Comparison of ENCODE assay signal across 23 mouse cellular contexts in genomic region chr5:113924608-113925007, GRCm38 (mm10). TPM values are rescaled to one million over a fixed set of nuclear protein-coding genes. Genes with fewer than 3 reads are reported as not detected.
DNase-seq lines count a peak whose midpoint lies in the region; ATAC-seq and TF ChIP-seq lines count a peak whose summit lies in the region.
"Had no signal": no experiment of that assay in that cellular context is flagged by ENCODE, and none has a peak within 500 bp of the region (broad histone marks: within the 10 kb centered on the region; RNA-seq: fewer than 3 reads in every experiment).

No protein-coding gene starts in this region.

- DNase-seq in liver, embryonic 11.5 days (ENCODE audit: low spot score) = no peak
- DNase-seq in liver (no peak), MEL (ENCODE audit: low read depth, low spot score) (peak; percentile 50)
- DNase-seq in thymus, postnatal 10 days (ENCODE audit: low spot score in 2 of 2) = no peak
- DNase-seq: adrenal gland, adult 8-10 months; adrenal gland, postnatal 36 days; cerebellum, adult 2 months; cerebellum, postnatal 10 days; embryo, embryonic 11 days; gastrocnemius, postnatal 36 days; heart, adult 18-20 months; heart, postnatal 14 days had no signal

- no peaks in the 10 kb centered on the region for H3K79me2 ChIP-seq in MEL (ENCODE audit: control insufficient read depth, insufficient read depth, low read length, poor library complexity)

- H3K27me3 ChIP-seq in liver, embryonic 11.5 days (replicated peaks; ENCODE audit: control insufficient read depth, insufficient read depth, low read length) = no peaks in the 10 kb centered on the region
- H3K27me3 ChIP-seq in MEL (ENCODE audit: control insufficient read depth in 1 of 2, insufficient read depth in 2 of 2, low read length in 2 of 2) = no peaks in the 10 kb centered on the region
- H3K27me3 ChIP-seq in liver, embryonic 15.5 days = no peaks in the 10 kb centered on the region
- no peaks in the 10 kb centered on the region for H3K27me3 ChIP-seq in forebrain, embryonic 15.5 days
- H3K27me3 ChIP-seq: CH12.LX; embryonic facial prominence, embryonic 15.5 days; heart, embryonic 15.5 days; hindbrain, embryonic 13.5 days had no signal

- H3K9me3 ChIP-seq in liver, embryonic 11.5 days (ENCODE audit: control insufficient read depth, low read length) = peaks cover 4% of the 10 kb centered on the region; the same call in 1 of the 2 replicates
- no peaks in the 10 kb centered on the region for H3K9me3 ChIP-seq in MEL (replicated peaks; ENCODE audit: insufficient read depth, low read length)
- H3K9me3 ChIP-seq in liver, embryonic 15.5 days (replicated peaks) = no peaks in the 10 kb centered on the region
- no peaks in the 10 kb centered on the region for H3K9me3 ChIP-seq in forebrain, embryonic 15.5 days
- H3K9me3 ChIP-seq: embryonic facial prominence, embryonic 15.5 days; hindbrain, embryonic 13.5 days had no signal

- peak; percentile 65 for ATAC-seq in liver, embryonic 11.5 days (replicated peaks; ENCODE audit: low FRiP score)
- peak; percentile 28; the same call in 1 of the 2 replicates for ATAC-seq in liver, embryonic 15.5 days (ENCODE audit: insufficient read depth)
- ATAC-seq in megakaryocyte-erythroid progenitor cell, adult 5-6 weeks (replicated peaks; ENCODE audit: low FRiP score, low TSS enrichment, poor library complexity, severe bottlenecking) = peak; percentile 85
- no peak for ATAC-seq in forebrain, embryonic 15.5 days (replicated peaks)
- ATAC-seq: forebrain, embryonic 14.5 days had no signal

- no peak for TF ChIP-seq POLR2A in MEL (IDR thresholded peaks at IDR 0.05; ENCODE audit: control insufficient read depth in 1 of 2, insufficient read depth in 1 of 2, low read depth in 1 of 2, low read length in 2 of 2, poor library complexity in 1 of 2)

- H3K36me3 ChIP-seq in liver, embryonic 11.5 days (ENCODE audit: control insufficient read depth, insufficient read depth, low read length) = no peaks in the 10 kb centered on the region
- H3K36me3 ChIP-seq in MEL (ENCODE audit: control insufficient read depth in 1 of 2, insufficient read depth in 2 of 2, low read length in 2 of 2) = no peaks in the 10 kb centered on the region
- H3K36me3 ChIP-seq in liver, embryonic 15.5 days (replicated peaks) = no peaks in the 10 kb centered on the region
- H3K36me3 ChIP-seq in forebrain, embryonic 15.5 days = no peaks in the 10 kb centered on the region
- H3K36me3 ChIP-seq: embryonic facial prominence, embryonic 15.5 days; forebrain, embryonic 10.5 days; heart, embryonic 15.5 days; hindbrain, embryonic 13.5 days had no signal

- 46% methylated on average over 4 of the region's 4 CpGs for WGBS in liver, embryonic 11.5 days
- WGBS in liver, embryonic 15.5 days (ENCODE audit: insufficient replicate concordance) = 26% methylated on average over 4 of the region's 4 CpGs
- WGBS in forebrain, embryonic 15.5 days = 88% methylated on average over 4 of the region's 4 CpGs

- no peak for TF ChIP-seq CTCF in MEL (IDR thresholded peaks at IDR 0.05 in 2 of 3, conservative IDR thresholded peaks at IDR 0.05 in 1 of 3; ENCODE audit: control insufficient read depth in 1 of 3, insufficient read depth in 1 of 3, low read depth in 2 of 3, low read length in 3 of 3, poor library complexity in 1 of 3, severe bottlenecking in 1 of 3)

- H3K27ac ChIP-seq in liver, embryonic 11.5 days (ENCODE audit: low read depth, low read length) = no peak overlapping the region
- no peak overlapping the region for H3K27ac ChIP-seq in MEL (ENCODE audit: control insufficient read depth, low read depth, low read length)
- no peak overlapping the region for H3K27ac ChIP-seq in liver, embryonic 15.5 days (replicated peaks)
- H3K27ac ChIP-seq in forebrain, embryonic 15.5 days (replicated peaks) = no peak overlapping the region
- H3K27ac ChIP-seq: embryonic facial prominence, embryonic 15.5 days; forebrain, embryonic 10.5 days; heart, embryonic 15.5 days; hindbrain, embryonic 13.5 days had no signal

- H3K4me3 ChIP-seq in liver, embryonic 11.5 days (ENCODE audit: low read depth, low read length) = no peak overlapping the region
- no peak overlapping the region for H3K4me3 ChIP-seq in MEL (ENCODE audit: control insufficient read depth in 1 of 2, insufficient read depth in 1 of 2, low read depth in 2 of 2, low read length in 2 of 2)
- no peak overlapping the region for H3K4me3 ChIP-seq in liver, embryonic 15.5 days (replicated peaks)
- no peak overlapping the region for H3K4me3 ChIP-seq in forebrain, embryonic 15.5 days
- H3K4me3 ChIP-seq: embryonic facial prominence, embryonic 15.5 days; erythroblast, embryonic 14.5 days; forebrain, embryonic 10.5 days; heart, embryonic 15.5 days; hindbrain, embryonic 13.5 days had no signal

- TF ChIP-seq RAD21 in MEL (IDR thresholded peaks at IDR 0.05; ENCODE audit: low read depth, low read length) = no peak

- peaks cover 13% of the 10 kb centered on the region for H3K4me1 ChIP-seq in liver, embryonic 11.5 days (replicated peaks; ENCODE audit: control insufficient read depth, insufficient read depth, low read length)
- peaks cover 0 to 3% of the 10 kb centered on the region in 2 experiments; a peak in 1 of 4 replicates for H3K4me1 ChIP-seq in MEL (ENCODE audit: control insufficient read depth in 1 of 2, insufficient read depth in 2 of 2, low read length in 2 of 2)
- H3K4me1 ChIP-seq in liver, embryonic 15.5 days (replicated peaks) = no peaks in the 10 kb centered on the region
- H3K4me1 ChIP-seq in forebrain, embryonic 15.5 days = peaks cover 14% of the 10 kb centered on the region
- H3K4me1 ChIP-seq: embryonic facial prominence, embryonic 15.5 days had no signal

- peak in 1 of 2 experiments; percentile 34; a peak in 1 of 4 replicates for TF ChIP-seq EP300 in MEL (IDR thresholded peaks at IDR 0.05; ENCODE audit: low read depth in 1 of 2, low read length in 2 of 2)

- H3K4me2 ChIP-seq in liver, embryonic 11.5 days = no peak overlapping the region
- no peak overlapping the region for H3K4me2 ChIP-seq in liver, embryonic 15.5 days
- H3K4me2 ChIP-seq in forebrain, embryonic 15.5 days (replicated peaks) = no peak overlapping the region
- H3K4me2 ChIP-seq: embryonic facial prominence, embryonic 15.5 days; heart, embryonic 11.5 days; heart, embryonic 15.5 days; hindbrain, embryonic 13.5 days had no signal

- no peak overlapping the region for H3K9ac ChIP-seq in liver, embryonic 11.5 days (ENCODE audit: low read depth, low read length)
- no peak overlapping the region for H3K9ac ChIP-seq in MEL (ENCODE audit: control insufficient read depth, low read depth, low read length, poor library complexity, severe bottlenecking)
- H3K9ac ChIP-seq in liver, embryonic 15.5 days = no peak overlapping the region
- H3K9ac ChIP-seq in forebrain, embryonic 15.5 days (replicated peaks) = no peak overlapping the region
- H3K9ac ChIP-seq: embryonic facial prominence, embryonic 15.5 days; heart, embryonic 15.5 days; hindbrain, embryonic 13.5 days had no signal

TF ChIP-seq in MEL, 35 proteins besides CTCF, POLR2A, EP300 and RAD21:
- TF ChIP-seq E2F4 (IDR thresholded peaks at IDR 0.05; ENCODE audit: borderline replicate concordance, low read depth, low read length) (no peak), TAL1 (IDR thresholded peaks at IDR 0.05; ENCODE audit: low read length) (peak; percentile 36; the same call in 1 of the 2 replicates)
TF ChIP-seq in MEL: peak in this region for 1.

RNA-seq across cellular contexts. Expression of gene Coro1c, which starts 16.1 kb away (rescaled TPM):
- polyA plus RNA-seq in liver, embryonic 11.5 days (2014; fragmentation: Nextera tagmentation; extraction: Ambion mirVana) = 122 and 137 TPM in 2 replicates
- total RNA-seq in MEL (2012; rRNA removed) = 103 TPM in 2 replicates
- 100 to 1,000 TPM in 1 of 2 experiments, 10 to 100 TPM in 1; 77.3 to 158 TPM for polyA plus RNA-seq in MEL (2012; ENCODE audit: insufficient read depth in 1 of 2, insufficient read length in 2 of 2, low read depth in 1 of 2, low replicate concordance in 2 of 2, missing spikeins in 1 of 2)
- 38.6 and 43.4 TPM in 2 replicates for polyA plus RNA-seq in liver, embryonic 15.5 days (2015; fragmentation: Nextera tagmentation; extraction: Ambion mirVana)
- 56.5 and 80.4 TPM in 2 replicates for total RNA-seq in megakaryocyte-erythroid progenitor cell, adult 5-6 weeks (2014; fragmentation: Nextera tagmentation)
- total RNA-seq in megakaryocyte-erythroid progenitor cell, adult 5-6 weeks (2017) = 75.7 and 78.0 TPM in 2 replicates
- polyA plus RNA-seq in forebrain, embryonic 15.5 days (2015; fragmentation: Nextera tagmentation; extraction: Ambion mirVana) = 221 and 224 TPM in 2 replicates
